Mouse (Mus musculus) cerebellum, adult 2 months (tissue): ENCODE measurements at regions not wholly inside any gene's neighbourhood (a gene's known extent, or its start where the extent isn't known, plus 50 kb on each side); places are given as distances from the start of the nearest gene placed in this dataset.

Experiments
- DNase-seq, 2 experiments: peaks; one replicate each; pipeline ENCODE4 v3.0.0; 2021
- H3K27ac ChIP-seq: fragments of 200-500 bp; 2 replicates; pipeline ENCODE4 v1.5.1; 2012; ENCODE audit warnings: low read length, control low read depth, inconsistent platforms; ENCODE audit not compliant: insufficient read depth
- H3K27me3 ChIP-seq: fragments of 200-500 bp; 2 replicates; pipeline ENCODE4 v1.6.1; 2012; ENCODE audit warnings: inconsistent platforms, mild to moderate bottlenecking, low read length, moderate library complexity; ENCODE audit not compliant: control insufficient read depth, insufficient read depth
- H3K4me1 ChIP-seq: fragments of 200-500 bp; 2 replicates; pipeline ENCODE4 v1.6.1; 2011; ENCODE audit warnings: low read length; ENCODE audit not compliant: control insufficient read depth, insufficient read depth
- H3K4me3 ChIP-seq: fragments of 200-500 bp; replicated peaks from 2 replicates; pipeline ENCODE3; 2011; ENCODE audit warnings: mild to moderate bottlenecking, low read depth, low read length, control low read depth; ENCODE audit not compliant: insufficient read depth
- CTCF ChIP-seq: fragments of 200-500 bp; IDR thresholded peaks from 2 replicates; pipeline ENCODE4 v1.5.1; 2011; ENCODE audit warnings: low read depth, mild to moderate bottlenecking, control low read depth, low read length, moderate library complexity, borderline replicate concordance; ENCODE audit not compliant: insufficient read depth
- POLR2A ChIP-seq: fragments of 200-500 bp; IDR thresholded peaks from 2 replicates; pipeline ENCODE4 v1.6.1; 2011; ENCODE audit warnings: low read length, control low read depth, borderline replicate concordance; ENCODE audit not compliant: insufficient read depth
- WGBS: fragments of 180-500 bp; shearing (Covaris S2); methylation state at CpG from one replicate; pipeline ENCODE4 v1.1.7; 2018; 5-methylcytosine and 5-hydroxymethylcytosine counted together

DNA sequence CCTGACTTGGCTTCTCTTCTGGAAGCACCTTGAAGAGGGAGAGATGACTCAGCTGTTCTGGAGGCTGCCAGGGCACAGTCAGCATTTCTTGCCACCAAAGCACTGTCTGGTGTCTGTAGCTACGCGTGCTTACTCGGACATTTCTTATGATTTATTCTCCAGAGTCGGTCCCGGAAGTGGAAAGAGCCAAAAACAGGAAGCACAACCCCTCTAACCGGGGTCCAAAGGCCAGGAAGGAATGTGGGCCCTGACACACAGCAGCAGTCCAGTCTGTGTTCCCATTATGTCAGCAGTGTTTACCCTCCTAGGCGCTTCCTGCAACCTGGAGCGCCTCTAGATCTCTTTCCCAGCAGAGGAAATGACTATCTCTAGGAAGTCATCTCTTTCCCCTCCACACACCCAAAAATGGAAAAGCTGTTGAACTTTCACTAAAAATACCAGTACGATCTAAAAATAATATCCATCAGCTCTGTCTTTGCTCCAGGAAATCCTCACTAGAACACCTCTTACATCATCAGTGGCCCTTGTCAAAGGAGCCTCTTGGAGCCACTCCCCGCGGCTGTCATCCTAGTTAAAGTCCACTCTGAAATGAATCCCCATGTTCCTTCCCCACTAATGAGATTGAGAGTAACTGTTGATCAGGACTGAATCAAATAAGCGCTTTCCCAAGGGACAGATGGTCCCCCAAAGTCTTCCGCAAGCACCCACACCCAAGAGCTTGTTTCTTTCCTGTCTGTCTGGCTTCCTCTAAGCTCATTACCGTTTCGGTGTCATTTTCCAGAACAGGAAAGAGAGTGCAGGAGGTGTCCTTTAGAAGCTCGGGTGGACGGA, 264.7 kb upstream of the Pard3b start:
- Histone ChIP-seq H3K27me3 (no peaks in the 10 kb centered on the region; the same call in 1 of the 2 replicates), H3K27ac (no peak overlapping the region), H3K4me1 (no peaks in the 10 kb centered on the region), H3K4me3 (no peak overlapping the region)
- no peak for DNase-seq
- 76% methylated on average over 17 of the region's 17 CpGs for WGBS
- TF ChIP-seq CTCF = no peak
- no peak for TF ChIP-seq POLR2A

DNA sequence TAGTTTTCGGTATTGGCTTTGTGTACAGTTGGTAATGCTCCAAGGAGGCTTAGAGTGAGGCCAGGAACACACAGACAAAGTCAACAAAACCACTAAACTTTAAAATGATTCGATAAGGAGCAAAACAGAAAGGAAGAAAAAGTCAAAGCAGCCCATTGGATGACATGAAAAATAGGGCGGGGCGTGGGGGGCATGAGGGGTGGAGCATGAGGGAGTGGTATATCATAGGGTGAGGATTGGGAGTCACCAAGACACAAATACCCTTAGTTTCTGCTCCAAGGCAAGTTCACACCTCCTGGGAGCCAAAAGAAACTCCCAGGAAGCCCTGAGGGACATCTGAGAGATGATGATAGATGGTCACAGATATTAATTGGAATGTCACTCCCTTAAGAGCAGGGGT, 262.2 kb upstream of the Pard3b start:
- WGBS = 63% methylated on average over 4 of the region's 4 CpGs
- TF ChIP-seq CTCF (no peak), POLR2A (no peak)
- Histone ChIP-seq H3K4me1 (no peaks in the 10 kb centered on the region), H3K27me3 (no peaks in the 10 kb centered on the region; the same call in 1 of the 2 replicates), H3K4me3 (no peak overlapping the region), H3K27ac (no peak overlapping the region)
- no peak for DNase-seq

GRCm38 (mm10) chr1:61377070-61377469, 261.6 kb upstream of the Pard3b start:
- Histone ChIP-seq H3K27me3 (no peaks in the 10 kb centered on the region; the same call in 1 of the 2 replicates), H3K4me1 (no peaks in the 10 kb centered on the region), H3K27ac (no peak overlapping the region), H3K4me3 (no peak overlapping the region)
- DNase-seq = peak; percentile 45 to 58
- TF ChIP-seq POLR2A (no peak), CTCF (peak; percentile 79)
- WGBS = 5% methylated on average over 7 of the region's 7 CpGs

- TF ChIP-seq CTCF = no peak
- TF ChIP-seq POLR2A = no peak
- Histone ChIP-seq H3K4me1 (no peaks in the 10 kb centered on the region), H3K27me3 (no peaks in the 10 kb centered on the region; the same call in 1 of the 2 replicates), H3K27ac (no peak overlapping the region), H3K4me3 (no peak overlapping the region)
- no peak for DNase-seq
- 83% methylated on average over 8 of the region's 8 CpGs for WGBS
Measured at GRCm38 (mm10) chr1:61378240-61378639, 260.4 kb upstream of the Pard3b start.

DNA sequence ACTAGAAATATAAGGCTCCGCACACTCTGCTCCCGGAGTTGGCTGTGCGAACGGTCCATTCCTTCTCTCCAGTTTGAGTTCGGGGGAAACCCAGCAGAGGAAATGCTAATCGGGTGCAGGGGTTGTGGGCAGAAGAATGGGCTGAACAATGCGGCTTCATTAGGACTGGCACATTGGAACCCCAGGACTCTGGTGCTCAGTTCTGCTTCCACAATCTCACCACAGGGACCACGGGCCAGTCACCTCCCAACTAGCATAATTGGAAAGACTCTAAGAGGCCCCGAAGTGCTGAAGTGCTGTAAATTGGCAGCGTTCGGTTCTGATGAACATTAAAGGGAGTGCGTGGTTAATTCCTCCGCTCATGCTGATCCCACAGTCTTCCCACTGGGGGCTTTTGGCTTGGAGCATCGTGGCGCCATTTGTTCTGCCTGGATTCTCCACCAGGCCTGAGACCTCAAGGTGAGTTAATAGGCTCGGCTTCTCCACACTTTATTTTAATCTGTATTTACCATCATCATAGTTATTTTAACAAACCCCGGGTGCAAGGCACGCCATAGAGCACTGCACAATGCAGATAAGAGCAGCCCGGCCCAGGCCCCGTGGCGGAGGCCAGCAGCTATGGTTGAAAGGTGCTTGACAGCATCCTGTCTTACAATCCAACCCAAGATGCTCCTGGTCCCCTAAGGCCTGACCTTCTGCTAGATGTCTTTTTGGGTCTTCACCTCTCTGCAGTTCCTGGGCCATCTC, 258.7 kb upstream of the Pard3b start:
- Histone ChIP-seq H3K4me1 (no peaks in the 10 kb centered on the region), H3K27ac (no peak overlapping the region), H3K27me3 (no peaks in the 10 kb centered on the region; the same call in 1 of the 2 replicates), H3K4me3 (no peak overlapping the region)
- DNase-seq = no peak
- TF ChIP-seq POLR2A (no peak), CTCF (no peak)
- 60% methylated on average over 21 of the region's 21 CpGs for WGBS

DNA sequence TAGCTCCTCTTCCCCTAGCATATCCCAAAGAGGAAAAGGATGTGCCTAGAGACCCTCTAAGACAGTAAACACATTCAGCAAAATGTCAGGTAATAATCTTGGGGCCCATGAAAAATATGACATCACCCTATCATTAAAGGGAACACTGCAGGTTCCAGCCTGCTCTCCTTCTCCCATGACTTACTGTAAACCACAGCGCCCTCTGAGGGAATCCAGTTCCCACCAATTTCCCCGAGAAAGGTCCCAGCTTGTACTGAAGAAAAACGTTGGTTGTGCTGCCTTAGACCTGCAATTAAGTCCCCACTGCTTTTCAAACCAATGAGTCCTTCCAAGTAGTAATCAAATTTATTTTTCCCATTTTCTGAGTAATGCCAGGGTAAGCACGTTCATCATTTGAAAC, 251.0 kb upstream of the Pard3b start:
- TF ChIP-seq POLR2A = no peak
- no peak for TF ChIP-seq CTCF
- WGBS = 65% methylated on average over 4 of the region's 4 CpGs
- Histone ChIP-seq H3K27me3 (no peaks in the 10 kb centered on the region), H3K4me1 (no peaks in the 10 kb centered on the region), H3K4me3 (no peak overlapping the region), H3K27ac (no peak overlapping the region)
- DNase-seq = no peak

DNA sequence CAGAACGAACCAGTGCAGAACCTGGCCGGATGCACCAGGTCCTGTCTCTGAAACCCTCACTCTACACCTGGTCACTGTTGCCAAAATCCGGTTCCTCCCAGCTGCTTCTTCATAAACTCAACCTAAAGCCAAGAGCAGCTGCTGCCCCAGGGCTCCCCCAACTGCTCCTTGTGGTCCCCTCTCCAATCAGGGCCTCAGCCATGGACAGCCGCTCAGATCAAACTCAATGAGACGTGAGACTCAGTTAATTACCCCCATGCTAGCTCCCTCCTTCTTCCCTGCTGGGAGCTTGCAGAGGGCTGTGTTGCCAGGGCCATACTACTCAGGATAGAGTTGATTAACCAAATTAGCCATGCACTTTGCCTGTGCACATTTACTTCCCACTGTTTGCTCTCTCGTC, 240.8 kb upstream of the Pard3b start:
- TF ChIP-seq CTCF (no peak), POLR2A (no peak)
- Histone ChIP-seq H3K4me1 (no peaks in the 10 kb centered on the region), H3K27me3 (no peaks in the 10 kb centered on the region), H3K4me3 (no peak overlapping the region), H3K27ac (no peak overlapping the region)
- no peak for DNase-seq
- 11% methylated on average over 6 of the region's 6 CpGs for WGBS
